Mouse (Mus musculus) MN1 (cell line): ENCODE results near the gene Gm10188.
A peak's percentile ranks its signal among the peaks of the same experiment; 100 is the strongest.

ENCODE experiments used
- DNase-seq: peaks from one replicate; pipeline ENCODE4 v3.0.0-alpha.2; 2016; ENCODE audit warnings: low spot score

The Gm10188 gene

GRCm38 (mm10) chr1:132226297-132227080, 3.1 kb downstream of the Gm10188 start:
- DNase-seq = no peak

- no peak for DNase-seq
Observed at GRCm38 (mm10) chr1:132222166-132222565, 7.4 kb downstream of the Gm10188 start.

- no peak for DNase-seq
Observed at GRCm38 (mm10) chr1:132221627-132222026, 7.9 kb downstream of the Gm10188 start.

GRCm38 (mm10) chr1:132216276-132216675, 13.3 kb downstream of the Gm10188 start:
- no peak for DNase-seq

- DNase-seq = no peak
Observed at GRCm38 (mm10) chr1:132213076-132213475, 16.5 kb downstream of the Gm10188 start.

GRCm38 (mm10) chr1:132212218-132212617, 17.3 kb downstream of the Gm10188 start:
- no peak for DNase-seq

- no peak for DNase-seq
Observed at GRCm38 (mm10) chr1:132211672-132212071, 17.9 kb downstream of the Gm10188 start.

- DNase-seq = no peak
Observed at GRCm38 (mm10) chr1:132210922-132211321, 18.6 kb downstream of the Gm10188 start.

GRCm38 (mm10) chr1:132209400-132209799, 20.2 kb downstream of the Gm10188 start:
- DNase-seq = no peak

- peak; percentile 8 for DNase-seq
Observed at GRCm38 (mm10) chr1:132208154-132208553, 21.4 kb downstream of the Gm10188 start.

- no peak for DNase-seq
Observed at GRCm38 (mm10) chr1:132206828-132207227, 22.7 kb downstream of the Gm10188 start.

- DNase-seq = no peak
Observed at GRCm38 (mm10) chr1:132205958-132206357, 23.6 kb downstream of the Gm10188 start.

GRCm38 (mm10) chr1:132202771-132203170, 26.8 kb downstream of the Gm10188 start:
- no peak for DNase-seq

GRCm38 (mm10) chr1:132201936-132202335, 27.6 kb downstream of the Gm10188 start:
- no peak for DNase-seq

GRCm38 (mm10) chr1:132201511-132201860, 28.1 kb downstream of the Gm10188 start:
- DNase-seq = no peak

- no peak for DNase-seq
Observed at GRCm38 (mm10) chr1:132200562-132201510, 28.7 kb downstream of the Gm10188 start.

GRCm38 (mm10) chr1:132199934-132200333, 29.6 kb downstream of the Gm10188 start:
- no peak for DNase-seq

- DNase-seq = no peak
Observed at GRCm38 (mm10) chr1:132199244-132199643, 30.3 kb downstream of the Gm10188 start.

- no peak for DNase-seq
Observed at GRCm38 (mm10) chr1:132198401-132199071, 31.0 kb downstream of the Gm10188 start.

GRCm38 (mm10) chr1:132197666-132198065, 31.9 kb downstream of the Gm10188 start:
- no peak for DNase-seq

GRCm38 (mm10) chr1:132196337-132196736, 33.2 kb downstream of the Gm10188 start:
- no peak for DNase-seq

- no peak for DNase-seq
Observed at GRCm38 (mm10) chr1:132195681-132196080, 33.9 kb downstream of the Gm10188 start.
